Mouse (Mus musculus) embryo, embryonic 11 days (tissue): ENCODE measurements around the gene Fbxl5.

Source experiments
- DNase-seq: peaks from one replicate; pipeline ENCODE4 v3.0.0-alpha.2; 2015

Fbxl5 gene

GRCm38 (mm10) chr5:43781977-43782930 lies 39.2 kb downstream of the Fbxl5 start:
- peak; percentile 93 for DNase-seq

GRCm38 (mm10) chr5:43781423-43781976 lies 39.9 kb downstream of the Fbxl5 start:
- no peak for DNase-seq

- no peak for DNase-seq
These were observed 42.9 kb downstream of the Fbxl5 start for GRCm38 (mm10) chr5:43778583-43778982.

- no peak for DNase-seq
These were observed 44.4 kb downstream of the Fbxl5 start for GRCm38 (mm10) chr5:43776993-43777392.

GRCm38 (mm10) chr5:43776407-43776806 lies 45.0 kb downstream of the Fbxl5 start:
- DNase-seq: no peak

GRCm38 (mm10) chr5:43771555-43771954 lies 49.9 kb downstream of the Fbxl5 start:
- DNase-seq: no peak

GRCm38 (mm10) chr5:43770618-43771354 lies 50.7 kb downstream of the Fbxl5 start:
- DNase-seq: no peak

- DNase-seq: peak; percentile 11
These were observed 72.3 kb downstream of the Fbxl5 start for GRCm38 (mm10) chr5:43749092-43749491.

GRCm38 (mm10) chr5:43748039-43748438 lies 73.4 kb downstream of the Fbxl5 start:
- no peak for DNase-seq

- peak; percentile 41 for DNase-seq
These were observed 76.3 kb downstream of the Fbxl5 start for GRCm38 (mm10) chr5:43745156-43745555.

- no peak for DNase-seq
These were observed 77.3 kb downstream of the Fbxl5 start for GRCm38 (mm10) chr5:43744187-43744586.

- no peak for DNase-seq
These were observed 89.1 kb downstream of the Fbxl5 start for GRCm38 (mm10) chr5:43732381-43732780.

- DNase-seq: no peak
These were observed 92.9 kb downstream of the Fbxl5 start for GRCm38 (mm10) chr5:43728375-43729165.

- no peak for DNase-seq
These were observed 97.6 kb downstream of the Fbxl5 start for GRCm38 (mm10) chr5:43723830-43724229.

GRCm38 (mm10) chr5:43722452-43722783 lies 99.0 kb downstream of the Fbxl5 start:
- no peak for DNase-seq

GRCm38 (mm10) chr5:43721538-43722451 lies 99.6 kb downstream of the Fbxl5 start:
- DNase-seq: peak; percentile 34

- no peak for DNase-seq
These were observed 122.2 kb downstream of the Fbxl5 start for GRCm38 (mm10) chr5:43699240-43699639.

- DNase-seq: no peak
These were observed 124.3 kb downstream of the Fbxl5 start for GRCm38 (mm10) chr5:43697133-43697532.
